Mouse (Mus musculus) layer of hippocampus, postnatal 14 days (tissue): Measurements from ENCODE around the gene Akap10. TPM values are rescaled to one million over a fixed set of nuclear protein-coding genes. Genes with fewer than 3 reads are reported as not detected.
"Not testable (repeated sequence)": the region's sequence is repeated elsewhere in the genome, so short reads cannot be mapped to it uniquely, and the experiment has no call there.

ENCODE experiments used
- DNase-seq, 2 experiments: peaks; one replicate each; pipeline ENCODE4 v3.0.0; 2021 to 2022; ENCODE audit warnings: low spot score in 2 of 2, mixed read lengths in 1 of 2
- total RNA-seq, 2 experiments: library from RNA; stranded (reverse); gene quantifications; 2 replicates each; pipeline ENCODE4 v1.2.3; 2021

Akap10 gene
- total RNA-seq, 2 experiments from 2014 or later = 31.2 to 33.9 TPM

GRCm38 (mm10) chr11:61937761-61938160 lies 7.7 kb upstream of the Akap10 start:
- DNase-seq = no peak

- no peak for DNase-seq
Measured at GRCm38 (mm10) chr11:61930640-61931586, 861 bp upstream of the Akap10 start.

- DNase-seq = no peak
Measured at GRCm38 (mm10) chr11:61929323-61930097, 542 bp downstream of the Akap10 start.

GRCm38 (mm10) chr11:61923309-61923708 lies 6.7 kb downstream of the Akap10 start:
- DNase-seq = no peak

- DNase-seq = peak in 1 of 2 experiments; percentile 19
Measured at GRCm38 (mm10) chr11:61919702-61920101, 10.3 kb downstream of the Akap10 start.

- no peak for DNase-seq
Measured at GRCm38 (mm10) chr11:61908315-61908714, 21.7 kb downstream of the Akap10 start.

- DNase-seq = no peak
Measured at GRCm38 (mm10) chr11:61882183-61882582, 47.9 kb downstream of the Akap10 start.

- DNase-seq = no peak
Measured at GRCm38 (mm10) chr11:61879921-61880320, 50.1 kb downstream of the Akap10 start.

- no peak for DNase-seq
Measured at GRCm38 (mm10) chr11:61871881-61872280, 58.2 kb downstream of the Akap10 start.

- no peak for DNase-seq
Measured at GRCm38 (mm10) chr11:61866856-61867255, 63.2 kb downstream of the Akap10 start.

GRCm38 (mm10) chr11:61861781-61862547 lies 68.1 kb downstream of the Akap10 start:
- DNase-seq = no peak

GRCm38 (mm10) chr11:61859316-61859715 lies 70.7 kb downstream of the Akap10 start:
- no peak for DNase-seq

GRCm38 (mm10) chr11:61855539-61855938 lies 74.5 kb downstream of the Akap10 start:
- no peak for DNase-seq

- DNase-seq = peak; percentile 90 to 91
Measured at GRCm38 (mm10) chr11:61854988-61855411, 75.1 kb downstream of the Akap10 start, which contains the start of gene Ulk2. Ulk2 (minus strand) TSS chr11:61855073.

GRCm38 (mm10) chr11:61854211-61854987 lies 75.7 kb downstream of the Akap10 start:
- DNase-seq = peak; percentile 82 to 86

- DNase-seq = no peak
Measured at GRCm38 (mm10) chr11:61853659-61854058, 76.4 kb downstream of the Akap10 start.

- DNase-seq = no peak
Measured at GRCm38 (mm10) chr11:61852916-61853315, 77.1 kb downstream of the Akap10 start.

GRCm38 (mm10) chr11:61851195-61851594 lies 78.9 kb downstream of the Akap10 start:
- DNase-seq = no peak

GRCm38 (mm10) chr11:61840663-61841062 lies 89.4 kb downstream of the Akap10 start:
- DNase-seq = not testable (repeated sequence)

GRCm38 (mm10) chr11:61839940-61840339 lies 90.1 kb downstream of the Akap10 start:
- no peak for DNase-seq
